Comparison of ENCODE assay signal across 21 mouse cellular contexts in the genomic region with DNA sequence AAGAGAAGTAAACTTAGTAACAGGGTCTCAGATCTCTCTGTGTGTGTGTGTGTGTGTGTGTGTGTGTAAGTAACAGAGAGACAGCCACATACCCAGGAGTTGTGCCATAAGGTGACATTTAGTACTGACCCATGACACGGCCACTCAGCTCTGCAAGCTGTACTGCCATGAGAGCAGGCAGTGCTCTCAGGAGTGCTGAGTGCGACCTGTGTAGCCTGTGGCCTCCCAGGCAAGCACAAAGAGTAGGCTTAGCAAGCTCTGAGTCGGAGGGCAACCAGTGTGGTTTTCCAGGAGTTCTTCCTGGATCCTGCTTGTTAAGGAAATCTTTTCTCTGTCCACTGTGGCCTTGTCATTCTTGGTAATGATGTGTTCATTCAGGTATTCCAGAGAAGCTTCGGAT.
DNase-seq lines count a peak whose midpoint lies in the region; ATAC-seq and TF ChIP-seq lines count a peak whose summit lies in the region.
"Had no signal": no experiment of that assay in that cellular context is flagged by ENCODE, and none has a peak within 500 bp of the region (broad histone marks: within the 10 kb centered on the region; RNA-seq: fewer than 3 reads in every experiment).

No protein-coding gene starts in this region.

- no peak overlapping the region for H3K4me2 ChIP-seq in hindbrain, embryonic 16.5 days (ENCODE audit: low read length)
- H3K4me2 ChIP-seq in hindbrain, embryonic 13.5 days = no peak overlapping the region
- H3K4me2 ChIP-seq in liver, postnatal 0 days (ENCODE audit: low read depth, low read length) = no peak overlapping the region
- H3K4me2 ChIP-seq: forebrain, embryonic 13.5 days; intestine, embryonic 15.5 days; limb, embryonic 13.5 days; lung, embryonic 14.5 days had no signal

- no peak overlapping the region for H3K4me3 ChIP-seq in heart, embryonic 10.5 days
- H3K4me3 ChIP-seq in hindbrain, embryonic 16.5 days (ENCODE audit: low read length) = no peak overlapping the region
- no peak overlapping the region for H3K4me3 ChIP-seq in hindbrain, embryonic 13.5 days
- no peak overlapping the region for H3K4me3 ChIP-seq in liver, postnatal 0 days (ENCODE audit: low read depth, low read length)
- H3K4me3 ChIP-seq in limb, embryonic 10.5 days = no peak overlapping the region
- H3K4me3 ChIP-seq: forebrain, embryonic 13.5 days; intestine, embryonic 15.5 days; layer of hippocampus, adult 2 months; left cerebral cortex, adult 2 months; limb, embryonic 13.5 days; megakaryocyte, embryonic 14.5 days had no signal

- peaks cover 47% of the 10 kb centered on the region for H3K4me1 ChIP-seq in heart, embryonic 10.5 days
- peaks cover 6% of the 10 kb centered on the region for H3K4me1 ChIP-seq in hindbrain, embryonic 16.5 days (ENCODE audit: control insufficient read depth, insufficient read depth, low read depth, low read length)
- peaks cover 38% of the 10 kb centered on the region for H3K4me1 ChIP-seq in hindbrain, embryonic 13.5 days (replicated peaks)
- H3K4me1 ChIP-seq in liver, postnatal 0 days (ENCODE audit: insufficient read depth) = peaks cover 14% of the 10 kb centered on the region; the same call in 1 of the 2 replicates
- H3K4me1 ChIP-seq in limb, embryonic 10.5 days = peaks cover 41% of the 10 kb centered on the region
- H3K4me1 ChIP-seq: megakaryocyte, embryonic 14.5 days had no signal

- peak overlapping the region; percentile 53; the same call in 1 of the 2 replicates for H3K27ac ChIP-seq in heart, embryonic 10.5 days
- peak overlapping the region; percentile 20; the same call in 1 of the 2 replicates for H3K27ac ChIP-seq in hindbrain, embryonic 16.5 days (ENCODE audit: low read depth, low read length)
- H3K27ac ChIP-seq in hindbrain, embryonic 13.5 days = no peak overlapping the region
- H3K27ac ChIP-seq in liver, postnatal 0 days (ENCODE audit: low read depth) = 0 out of 2 replicates have a peak overlapping the region, but pooled peaks have one; percentile 11
- peak overlapping the region; percentile 26; the same call in 1 of the 2 replicates for H3K27ac ChIP-seq in limb, embryonic 10.5 days
- H3K27ac ChIP-seq: forebrain, embryonic 13.5 days; intestine, embryonic 15.5 days; layer of hippocampus, adult 2 months; left cerebral cortex, adult 2 months had no signal

- H3K27me3 ChIP-seq in heart, embryonic 10.5 days (ENCODE audit: insufficient read depth, poor library complexity, severe bottlenecking) = no peaks in the 10 kb centered on the region
- no peaks in the 10 kb centered on the region for H3K27me3 ChIP-seq in hindbrain, embryonic 16.5 days (replicated peaks; ENCODE audit: control insufficient read depth, insufficient read depth, low read length)
- H3K27me3 ChIP-seq in hindbrain, embryonic 13.5 days = no peaks in the 10 kb centered on the region
- H3K27me3 ChIP-seq in liver, postnatal 0 days (ENCODE audit: insufficient read depth, low read length) = no peaks in the 10 kb centered on the region
- H3K27me3 ChIP-seq in limb, embryonic 10.5 days (ENCODE audit: low read depth, poor library complexity, severe bottlenecking) = no peaks in the 10 kb centered on the region
- H3K27me3 ChIP-seq: forebrain, embryonic 13.5 days; intestine, embryonic 15.5 days; limb, embryonic 13.5 days had no signal

- H3K9ac ChIP-seq in hindbrain, embryonic 16.5 days (ENCODE audit: low read depth, low read length) = no peak overlapping the region
- no peak overlapping the region for H3K9ac ChIP-seq in hindbrain, embryonic 13.5 days
- H3K9ac ChIP-seq in liver, postnatal 0 days (replicated peaks) = no peak overlapping the region
- H3K9ac ChIP-seq: forebrain, embryonic 13.5 days; intestine, embryonic 15.5 days; limb, embryonic 13.5 days; lung, embryonic 14.5 days had no signal

- no peak for DNase-seq in heart, embryonic 10.5 days (ENCODE audit: low spot score)
- DNase-seq in heart, postnatal 14 days = no peak
- no peak for DNase-seq in liver, postnatal 0 days
- DNase-seq in liver = no peak
- DNase-seq in limb, embryonic 10.5 days (ENCODE audit: low spot score) = no peak
- no peak for DNase-seq in left cerebral cortex, adult 11 months (ENCODE audit: low spot score)
- DNase-seq: adrenal gland, postnatal 10 days; cerebellum, adult 11 months; cerebellum, postnatal 14 days; embryo, embryonic 11 days; gastrocnemius, postnatal 36 days; lung, embryonic 14.5 days; thymus, postnatal 14 days had no signal

- H3K36me3 ChIP-seq in heart, embryonic 10.5 days = peaks cover 12% of the 10 kb centered on the region
- H3K36me3 ChIP-seq in hindbrain, embryonic 16.5 days (ENCODE audit: control insufficient read depth, insufficient read depth, low read length) = no peaks in the 10 kb centered on the region
- no peaks in the 10 kb centered on the region for H3K36me3 ChIP-seq in hindbrain, embryonic 13.5 days
- H3K36me3 ChIP-seq in liver, postnatal 0 days (replicated peaks; ENCODE audit: insufficient read depth, low read length) = no peaks in the 10 kb centered on the region
- 0 out of 2 replicates have a peak, but pooled peaks cover 5% of the 10 kb centered on the region for H3K36me3 ChIP-seq in limb, embryonic 10.5 days
- H3K36me3 ChIP-seq: intestine, embryonic 15.5 days had no signal

- no peak for TF ChIP-seq CTCF in liver, postnatal 0 days (IDR thresholded peaks at IDR 0.05; ENCODE audit: low read depth)

- WGBS in heart, embryonic 10.5 days = 64% methylated on average over 4 of the region's 4 CpGs
- WGBS in hindbrain, embryonic 16.5 days = 83% methylated on average over 4 of the region's 4 CpGs
- 78% methylated on average over 4 of the region's 4 CpGs for WGBS in hindbrain, embryonic 13.5 days
- WGBS in liver, postnatal 0 days (ENCODE audit: insufficient replicate concordance) = 59% methylated on average over 4 of the region's 4 CpGs
- WGBS in limb, embryonic 10.5 days = 84% methylated on average over 4 of the region's 4 CpGs

- intact Hi-C loops in heart, postnatal 14 days (cut with DNase I) = no loop called here

- TF ChIP-seq EP300 in liver, postnatal 0 days (IDR thresholded peaks at IDR 0.05; ENCODE audit: low read depth) = no peak

- ATAC-seq in hindbrain, embryonic 16.5 days = no peak
- ATAC-seq in hindbrain, embryonic 13.5 days (ENCODE audit: low FRiP score) = no peak
- no peak for ATAC-seq in liver, postnatal 0 days
- ATAC-seq: forebrain, embryonic 13.5 days; intestine, embryonic 15.5 days had no signal

- no peaks in the 10 kb centered on the region; the same call in 1 of the 2 replicates for H3K9me3 ChIP-seq in heart, embryonic 10.5 days
- H3K9me3 ChIP-seq in hindbrain, embryonic 16.5 days (ENCODE audit: control insufficient read depth, low read length) = no peaks in the 10 kb centered on the region
- H3K9me3 ChIP-seq in hindbrain, embryonic 13.5 days = no peaks in the 10 kb centered on the region
- H3K9me3 ChIP-seq in liver, postnatal 0 days (ENCODE audit: low read length) = peaks cover 2% of the 10 kb centered on the region; the same call in 1 of the 2 replicates
- no peaks in the 10 kb centered on the region for H3K9me3 ChIP-seq in limb, embryonic 10.5 days (replicated peaks)
- H3K9me3 ChIP-seq: forebrain, embryonic 13.5 days; intestine, embryonic 15.5 days; limb, embryonic 13.5 days had no signal
